Mouse (Mus musculus): ENCODE measurements around the gene Ephb2. TPM values are rescaled to one million over a fixed set of nuclear protein-coding genes. Genes with fewer than 3 reads are reported as not detected.

The Ephb2 gene
- polyA plus RNA-seq, 1 experiment from 2014 or later = 9.5 TPM

DNA sequence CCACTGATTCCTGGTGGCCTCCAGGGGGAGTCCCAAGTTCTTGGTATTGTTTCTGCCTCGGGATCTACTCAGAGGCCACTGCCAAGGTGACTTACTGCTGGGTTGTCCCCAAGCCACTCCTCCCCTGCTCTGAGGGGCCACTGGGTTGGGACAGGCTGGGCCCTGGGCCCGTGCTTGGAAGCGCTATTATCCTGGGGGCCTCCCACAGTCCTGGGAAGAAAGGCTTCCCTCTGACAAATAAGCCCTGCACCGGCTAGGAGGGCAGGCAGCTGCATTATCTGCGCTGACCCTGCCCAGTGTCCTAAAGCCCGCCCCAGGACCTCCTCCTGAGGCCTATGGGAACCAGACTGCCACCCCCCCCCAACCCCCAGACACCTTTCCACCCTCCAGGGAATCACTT lies 24.2 kb downstream of the Ephb2 start:
- peaks cover 12% of the 10 kb centered on the region for H3K36me3 ChIP-seq (replicated peaks)
- H3K4me1 ChIP-seq = peaks cover 91% of the 10 kb centered on the region
- WGBS = 13% methylated on average over 6 of the region's 6 CpGs
- H3K27me3 ChIP-seq (ENCODE audit: poor library complexity, severe bottlenecking) = no peaks in the 10 kb centered on the region
- H3K9me3 ChIP-seq = no peaks in the 10 kb centered on the region
- H3K27ac ChIP-seq = peak overlapping the region; percentile 79
- peak; percentile 47 for DNase-seq (ENCODE audit: extremely low spot score, low spot score)
- H3K4me3 ChIP-seq = peak overlapping the region; percentile 28

DNA sequence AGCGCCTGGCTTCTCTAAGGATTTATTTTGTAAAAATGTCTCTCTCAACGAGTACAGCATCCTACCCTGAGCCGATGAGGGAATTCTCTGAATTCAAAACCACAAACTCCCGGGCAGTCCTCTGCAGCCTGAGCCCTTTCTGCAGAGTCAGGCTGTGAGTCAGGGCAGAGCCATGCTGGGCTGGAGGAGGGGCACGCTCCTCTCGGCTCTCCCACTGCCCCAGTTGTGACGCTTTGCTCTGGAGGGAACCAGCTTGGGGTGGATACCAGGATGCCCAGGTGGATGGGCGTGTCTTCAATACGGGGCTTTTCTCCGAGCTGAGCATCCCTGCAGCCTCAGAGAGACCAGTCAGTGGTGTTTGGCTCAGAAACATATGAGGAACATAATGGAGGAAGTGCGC lies 27.3 kb downstream of the Ephb2 start:
- Histone ChIP-seq H3K4me1 (peaks cover 100% of the 10 kb centered on the region), H3K9me3 (no peaks in the 10 kb centered on the region), H3K36me3 (replicated peaks) (peaks cover 14% of the 10 kb centered on the region), H3K27me3 (ENCODE audit: poor library complexity, severe bottlenecking) (no peaks in the 10 kb centered on the region), H3K27ac (peak overlapping the region; percentile 54), H3K4me3 (no peak overlapping the region)
- 28% methylated on average over 11 of the region's 11 CpGs for WGBS
- no peak for DNase-seq (ENCODE audit: extremely low spot score, low spot score)

DNA sequence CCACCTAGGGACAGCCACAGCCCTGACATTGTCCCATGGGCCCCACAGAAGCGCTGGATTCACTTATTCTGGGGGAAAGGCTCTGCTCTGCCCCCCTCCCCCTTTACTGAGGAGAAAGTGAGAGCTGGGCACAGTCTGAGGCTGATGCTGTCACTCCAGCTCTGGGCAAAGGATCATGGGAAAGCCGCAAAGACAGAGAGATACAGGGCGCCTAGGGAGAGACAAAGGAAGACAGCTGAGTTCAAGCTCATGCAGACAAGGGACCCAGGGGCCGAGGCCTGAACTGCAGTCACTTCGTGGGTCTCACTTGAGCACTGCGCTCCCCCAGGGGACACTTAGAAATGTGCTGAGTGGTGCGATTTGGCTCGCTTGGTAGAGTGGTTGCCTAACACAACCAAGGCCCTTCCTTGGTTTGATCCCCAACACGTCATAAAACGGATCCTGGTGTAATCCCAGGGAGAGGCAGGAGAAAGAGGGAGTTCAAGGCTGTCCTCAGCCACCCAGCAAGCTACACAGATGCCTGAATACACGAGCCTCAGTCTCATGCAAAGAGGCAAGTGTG lies 28.3 kb downstream of the Ephb2 start:
- peak overlapping the region; percentile 54 for H3K27ac ChIP-seq
- 66% methylated on average over 11 of the region's 11 CpGs for WGBS
- no peaks in the 10 kb centered on the region for H3K27me3 ChIP-seq (ENCODE audit: poor library complexity, severe bottlenecking)
- DNase-seq (ENCODE audit: extremely low spot score, low spot score) = no peak
- peaks cover 100% of the 10 kb centered on the region for H3K4me1 ChIP-seq
- no peaks in the 10 kb centered on the region for H3K9me3 ChIP-seq
- H3K4me3 ChIP-seq = no peak overlapping the region
- H3K36me3 ChIP-seq (replicated peaks) = peaks cover 15% of the 10 kb centered on the region

DNA sequence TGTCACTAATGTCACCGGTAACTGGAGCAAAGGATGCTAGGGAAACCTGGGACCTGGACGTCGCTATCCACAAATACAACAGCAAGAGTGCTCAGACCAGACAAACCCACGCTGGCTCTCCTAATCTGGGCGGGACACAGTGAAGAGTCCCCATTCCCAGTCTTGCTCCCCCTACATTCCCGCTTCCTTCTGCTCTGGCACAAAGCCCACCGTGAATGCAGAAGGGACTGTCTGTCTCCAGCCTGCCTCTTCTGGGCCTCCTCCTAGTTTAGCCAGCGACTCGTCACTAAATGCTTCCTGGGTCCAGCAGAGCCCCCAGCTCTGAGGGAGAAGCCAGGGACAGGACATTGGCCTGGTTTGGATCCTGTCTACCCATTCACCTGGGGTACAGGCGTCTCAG lies 29.5 kb downstream of the Ephb2 start:
- H3K27me3 ChIP-seq (ENCODE audit: poor library complexity, severe bottlenecking) = no peaks in the 10 kb centered on the region
- H3K4me1 ChIP-seq = peaks cover 99% of the 10 kb centered on the region
- 74% methylated on average over 10 of the region's 10 CpGs for WGBS
- H3K4me3 ChIP-seq = no peak overlapping the region
- H3K27ac ChIP-seq = peak overlapping the region; percentile 54
- H3K9me3 ChIP-seq = no peaks in the 10 kb centered on the region
- H3K36me3 ChIP-seq (replicated peaks) = peaks cover 28% of the 10 kb centered on the region
- DNase-seq (ENCODE audit: extremely low spot score, low spot score) = no peak

DNA sequence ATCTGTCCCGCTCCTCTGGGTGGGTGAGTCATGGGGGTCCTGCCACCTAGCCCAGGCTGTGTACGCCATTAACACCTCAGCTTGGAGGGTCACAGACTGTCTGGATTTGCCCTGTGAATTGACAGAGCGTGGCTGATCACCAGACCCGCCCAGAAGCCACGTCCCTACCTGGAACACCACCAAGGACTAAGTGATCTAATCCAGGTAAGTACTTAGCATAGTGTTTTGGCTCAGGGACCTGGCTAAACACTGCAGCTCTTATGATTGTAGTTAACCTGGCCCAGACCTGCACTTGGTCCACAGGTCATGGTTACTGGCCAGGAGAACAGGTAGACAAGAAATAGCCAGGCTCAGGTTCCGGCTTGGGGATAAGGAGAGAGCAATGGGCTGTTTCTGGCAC lies 31.4 kb downstream of the Ephb2 start:
- Histone ChIP-seq H3K36me3 (replicated peaks) (peaks cover 22% of the 10 kb centered on the region), H3K27ac (0 out of 2 replicates have a peak overlapping the region, but pooled peaks have one; percentile 1), H3K27me3 (ENCODE audit: poor library complexity, severe bottlenecking) (no peaks in the 10 kb centered on the region), H3K4me3 (no peak overlapping the region), H3K4me1 (peaks cover 99% of the 10 kb centered on the region), H3K9me3 (no peaks in the 10 kb centered on the region)
- no peak for DNase-seq (ENCODE audit: extremely low spot score, low spot score)
- WGBS = 88% methylated on average over 6 of the region's 6 CpGs

DNA sequence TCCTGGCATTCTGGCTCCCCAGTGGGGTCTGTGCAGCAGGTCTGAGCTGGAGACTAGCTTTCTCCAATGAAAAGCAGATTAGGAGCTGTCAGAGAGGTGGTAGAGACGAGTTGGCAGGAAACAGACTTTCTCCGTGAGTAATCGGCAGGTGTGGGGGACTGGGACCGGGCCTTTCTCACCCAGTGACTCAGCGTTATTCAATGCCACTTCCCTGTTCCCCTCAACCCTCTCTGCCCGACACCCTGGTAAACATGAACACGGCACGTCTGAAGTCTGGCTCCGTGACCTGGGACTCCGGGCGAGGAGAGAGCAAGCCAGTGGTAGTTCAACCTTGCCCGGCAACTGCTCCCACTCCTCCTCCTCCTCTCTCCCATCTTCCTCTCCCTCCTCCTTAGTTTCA lies 33.3 kb downstream of the Ephb2 start:
- Histone ChIP-seq H3K9me3 (no peaks in the 10 kb centered on the region), H3K4me1 (peaks cover 99% of the 10 kb centered on the region), H3K27me3 (ENCODE audit: poor library complexity, severe bottlenecking) (no peaks in the 10 kb centered on the region), H3K36me3 (replicated peaks) (peaks cover 23% of the 10 kb centered on the region; the same call in 1 of the 2 replicates), H3K27ac (no peak overlapping the region; the same call in 1 of the 2 replicates), H3K4me3 (no peak overlapping the region)
- 82% methylated on average over 12 of the region's 12 CpGs for WGBS
- DNase-seq (ENCODE audit: extremely low spot score, low spot score) = no peak

DNA sequence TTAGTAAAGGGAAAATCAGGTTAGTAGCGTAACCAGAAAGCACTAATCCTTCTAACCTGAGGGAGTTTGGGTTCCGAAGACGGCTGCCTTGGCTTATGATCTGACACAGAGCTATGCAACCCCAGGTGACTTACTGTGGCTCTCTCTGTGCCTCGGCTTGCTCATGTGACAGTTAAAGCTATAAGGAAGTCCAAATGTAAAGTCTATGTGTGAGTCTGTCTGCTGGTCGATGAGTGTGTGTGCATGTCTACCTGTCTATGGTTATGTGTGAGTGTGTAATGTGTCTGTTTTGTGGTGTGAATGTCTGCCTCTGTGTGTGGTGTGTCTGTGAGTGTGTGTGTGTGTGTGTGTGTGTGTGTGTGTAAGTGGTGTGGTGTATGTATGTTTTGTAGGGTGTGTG lies 33.8 kb downstream of the Ephb2 start:
- peaks cover 99% of the 10 kb centered on the region for H3K4me1 ChIP-seq
- no peak for DNase-seq (ENCODE audit: extremely low spot score, low spot score)
- no peaks in the 10 kb centered on the region for H3K9me3 ChIP-seq
- no peak overlapping the region for H3K27ac ChIP-seq
- H3K4me3 ChIP-seq = no peak overlapping the region
- H3K27me3 ChIP-seq (ENCODE audit: poor library complexity, severe bottlenecking) = no peaks in the 10 kb centered on the region
- peaks cover 23% of the 10 kb centered on the region; the same call in 1 of the 2 replicates for H3K36me3 ChIP-seq (replicated peaks)
- WGBS = 89% methylated on average over 5 of the region's 5 CpGs

DNA sequence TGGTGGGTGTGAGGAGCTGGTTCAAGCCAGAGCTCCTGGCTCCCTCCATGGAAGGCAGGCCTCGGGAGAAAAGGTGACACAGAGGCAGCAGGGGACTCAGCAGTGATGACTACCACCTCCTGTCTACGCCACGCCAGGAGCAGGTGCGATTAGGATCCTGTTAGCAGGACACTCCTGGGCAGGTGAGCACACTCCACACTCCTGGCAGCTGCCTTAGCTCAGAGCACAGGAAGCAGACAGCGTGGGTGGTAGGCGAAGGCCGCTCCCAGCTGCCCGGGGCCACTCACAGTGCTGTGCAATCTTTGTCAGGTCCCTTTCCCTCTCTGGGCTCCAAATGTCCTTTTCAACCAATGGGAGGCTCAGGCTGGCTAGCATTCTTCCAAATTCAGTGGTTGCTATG lies 34.3 kb downstream of the Ephb2 start:
- no peak for DNase-seq (ENCODE audit: extremely low spot score, low spot score)
- 86% methylated on average over 8 of the region's 8 CpGs for WGBS
- H3K4me1 ChIP-seq = peaks cover 97% of the 10 kb centered on the region
- no peaks in the 10 kb centered on the region for H3K27me3 ChIP-seq (ENCODE audit: poor library complexity, severe bottlenecking)
- no peaks in the 10 kb centered on the region for H3K9me3 ChIP-seq
- H3K4me3 ChIP-seq = no peak overlapping the region
- peaks cover 23% of the 10 kb centered on the region; the same call in 1 of the 2 replicates for H3K36me3 ChIP-seq (replicated peaks)
- no peak overlapping the region; the same call in 1 of the 2 replicates for H3K27ac ChIP-seq

DNA sequence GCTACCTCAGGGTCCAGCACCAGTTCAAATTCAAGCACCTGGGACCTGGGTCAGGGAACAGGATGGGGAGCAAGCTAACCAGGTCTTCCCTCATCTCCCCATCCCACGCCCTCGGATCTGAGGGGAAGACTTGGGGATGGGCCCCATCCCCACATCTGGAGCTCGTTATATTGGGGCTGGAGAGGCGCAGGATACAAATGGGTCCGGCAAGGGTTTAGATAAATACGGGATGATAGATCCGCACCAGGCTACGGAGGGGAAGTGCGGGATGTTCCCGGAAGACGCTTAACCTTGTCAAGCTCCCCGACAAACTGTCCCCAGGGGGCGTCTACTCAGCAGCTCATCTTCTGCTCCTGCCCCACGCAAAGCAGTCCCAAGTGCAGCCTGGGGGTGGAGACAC lies 35.4 kb downstream of the Ephb2 start:
- no peak for DNase-seq (ENCODE audit: extremely low spot score, low spot score)
- no peak overlapping the region for H3K4me3 ChIP-seq
- H3K36me3 ChIP-seq (replicated peaks) = peaks cover 30% of the 10 kb centered on the region; the same call in 1 of the 2 replicates
- peaks cover 86% of the 10 kb centered on the region for H3K4me1 ChIP-seq
- H3K27me3 ChIP-seq (ENCODE audit: poor library complexity, severe bottlenecking) = no peaks in the 10 kb centered on the region
- no peaks in the 10 kb centered on the region for H3K9me3 ChIP-seq
- 44% methylated on average over 14 of the region's 14 CpGs for WGBS
- peak overlapping the region; percentile 60 for H3K27ac ChIP-seq

DNA sequence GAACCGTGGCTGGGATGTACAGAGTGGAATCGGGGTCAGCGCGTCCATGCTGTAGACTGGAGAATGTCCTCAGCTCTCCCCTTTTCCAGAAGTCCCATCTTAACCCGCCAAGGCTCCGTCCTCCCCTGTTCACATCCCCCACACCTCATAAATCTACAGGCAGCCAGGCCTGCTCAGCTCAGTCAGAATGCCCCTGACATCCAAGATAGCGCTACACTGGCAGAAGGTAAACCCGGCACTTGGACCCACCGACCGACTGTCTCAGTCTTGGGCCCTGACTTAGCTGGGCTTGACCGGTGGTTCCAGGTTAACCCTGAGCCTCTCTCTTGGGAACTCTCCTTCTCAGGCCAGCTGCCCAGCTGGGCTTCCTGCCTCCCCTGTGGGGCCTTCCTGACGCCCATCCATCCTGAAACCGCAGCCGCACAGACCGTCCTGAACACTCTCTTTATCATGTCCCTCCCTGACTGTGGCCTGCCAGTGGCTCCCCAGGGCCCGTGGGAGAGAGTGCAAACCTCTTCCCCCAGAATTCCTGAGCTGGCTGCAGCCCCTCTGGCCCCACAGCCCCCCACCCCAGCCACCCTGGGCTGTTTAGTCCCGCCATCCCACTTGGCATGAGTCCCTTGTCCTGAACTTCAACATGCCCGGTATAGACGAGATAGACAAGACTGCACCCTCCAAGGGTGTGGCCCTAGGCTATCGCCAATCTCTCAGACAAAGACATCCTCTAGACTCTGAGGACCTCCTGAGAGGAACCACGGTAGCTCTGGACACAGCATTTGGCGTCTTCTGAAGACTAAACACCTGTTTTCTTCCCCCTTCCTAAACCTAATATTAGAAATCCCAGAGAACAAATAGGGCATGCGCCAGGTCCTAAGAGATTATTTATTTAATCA lies 37.9 kb downstream of the Ephb2 start:
- Histone ChIP-seq H3K4me3 (no peak overlapping the region), H3K27me3 (ENCODE audit: poor library complexity, severe bottlenecking) (no peaks in the 10 kb centered on the region), H3K36me3 (replicated peaks) (peaks cover 36% of the 10 kb centered on the region), H3K27ac (peak overlapping the region; percentile 71; the same call in 1 of the 2 replicates), H3K9me3 (no peaks in the 10 kb centered on the region), H3K4me1 (peaks cover 75% of the 10 kb centered on the region)
- 84% methylated on average over 23 of the region's 23 CpGs for WGBS
- DNase-seq (ENCODE audit: extremely low spot score, low spot score) = no peak

DNA sequence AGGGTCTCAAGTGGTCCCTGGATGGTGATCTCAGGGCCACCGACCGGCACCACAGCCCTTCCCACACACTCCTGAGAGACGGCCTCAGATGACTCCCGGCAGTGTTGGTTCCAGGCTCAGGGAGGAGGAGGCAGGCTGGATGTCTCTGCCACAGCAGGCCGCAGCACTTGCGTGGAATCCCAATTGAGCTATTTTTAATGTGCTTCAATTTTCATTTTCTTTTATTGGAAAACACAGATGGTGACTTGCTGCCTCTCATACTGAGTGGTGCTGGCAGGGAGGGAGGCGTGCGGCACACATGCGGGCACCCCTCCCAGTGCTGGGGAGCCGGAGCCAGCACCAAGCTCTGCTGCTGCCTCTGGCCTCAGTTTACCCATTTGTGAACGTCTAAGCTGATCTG lies 42.5 kb downstream of the Ephb2 start:
- no peaks in the 10 kb centered on the region for H3K9me3 ChIP-seq
- peaks cover 41% of the 10 kb centered on the region for H3K36me3 ChIP-seq (replicated peaks)
- H3K27me3 ChIP-seq (ENCODE audit: poor library complexity, severe bottlenecking) = no peaks in the 10 kb centered on the region
- peaks cover 70% of the 10 kb centered on the region for H3K4me1 ChIP-seq
- DNase-seq (ENCODE audit: extremely low spot score, low spot score) = no peak
- no peak overlapping the region for H3K4me3 ChIP-seq
- WGBS = 87% methylated on average over 11 of the region's 11 CpGs
- no peak overlapping the region for H3K27ac ChIP-seq

DNA sequence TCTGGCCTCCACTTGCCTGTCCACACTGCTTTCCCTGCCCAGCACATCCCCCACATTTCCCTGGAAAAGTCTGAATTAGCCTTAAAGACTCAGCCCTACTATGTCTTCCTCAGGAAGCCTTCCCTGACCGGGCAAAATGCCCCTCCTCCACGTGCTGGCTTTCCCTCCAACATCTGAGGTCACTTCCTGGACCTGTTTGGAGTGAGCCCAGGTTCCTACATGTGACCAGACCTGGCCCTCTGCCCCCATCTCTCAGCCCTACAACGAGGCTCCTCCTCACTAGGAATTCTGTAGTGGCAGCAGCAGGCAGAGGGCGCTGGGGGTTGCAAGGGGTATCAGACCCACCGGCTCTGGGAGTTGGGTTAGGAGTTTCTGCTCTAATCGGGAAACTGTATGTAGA lies 46.0 kb downstream of the Ephb2 start:
- Histone ChIP-seq H3K27me3 (ENCODE audit: poor library complexity, severe bottlenecking) (no peaks in the 10 kb centered on the region), H3K9me3 (no peaks in the 10 kb centered on the region), H3K4me3 (no peak overlapping the region), H3K27ac (no peak overlapping the region), H3K4me1 (peaks cover 83% of the 10 kb centered on the region), H3K36me3 (replicated peaks) (peaks cover 30% of the 10 kb centered on the region)
- DNase-seq (ENCODE audit: extremely low spot score, low spot score) = no peak
- 81% methylated on average over 6 of the region's 6 CpGs for WGBS

DNA sequence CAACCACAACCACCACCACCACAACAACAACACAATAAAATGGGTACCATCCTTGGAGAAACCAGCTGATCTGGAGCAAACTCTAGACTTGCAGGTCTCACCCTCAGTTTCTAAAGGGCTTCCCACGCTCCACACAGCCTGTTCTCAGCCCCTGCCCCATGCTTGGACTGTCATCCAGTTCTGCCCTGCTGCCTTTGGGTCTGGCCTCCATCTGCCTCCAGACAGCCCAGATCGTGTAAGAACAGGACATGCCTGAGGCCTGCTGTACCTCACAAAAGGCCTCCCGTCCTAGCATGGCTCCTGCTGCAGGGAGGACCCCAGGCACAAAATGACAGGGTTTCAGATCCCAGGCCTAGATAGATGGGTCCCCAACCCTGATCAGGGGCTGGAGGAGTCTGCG lies 48.4 kb downstream of the Ephb2 start:
- WGBS = 65% methylated on average over 4 of the region's 4 CpGs
- H3K4me3 ChIP-seq = no peak overlapping the region
- peaks cover 91% of the 10 kb centered on the region for H3K4me1 ChIP-seq
- no peaks in the 10 kb centered on the region for H3K27me3 ChIP-seq (ENCODE audit: poor library complexity, severe bottlenecking)
- no peaks in the 10 kb centered on the region for H3K9me3 ChIP-seq
- DNase-seq (ENCODE audit: extremely low spot score, low spot score) = no peak
- peaks cover 28% of the 10 kb centered on the region for H3K36me3 ChIP-seq (replicated peaks)
- H3K27ac ChIP-seq = peak overlapping the region; percentile 78

Measured in forebrain, embryonic 10.5 days (tissue).